Mouse (Mus musculus) frontal cortex, postnatal 10 days (tissue): ENCODE data around the gene Hdgfl2.
A peak's percentile ranks its signal among the peaks of the same experiment; 100 is the strongest.

Experiments
- DNase-seq, 2 experiments: peaks; one replicate each; pipeline ENCODE4 v3.0.0; 2022; ENCODE audit warnings: low spot score in 2 of 2, mixed read lengths in 1 of 2

Gene Hdgfl2

DNA sequence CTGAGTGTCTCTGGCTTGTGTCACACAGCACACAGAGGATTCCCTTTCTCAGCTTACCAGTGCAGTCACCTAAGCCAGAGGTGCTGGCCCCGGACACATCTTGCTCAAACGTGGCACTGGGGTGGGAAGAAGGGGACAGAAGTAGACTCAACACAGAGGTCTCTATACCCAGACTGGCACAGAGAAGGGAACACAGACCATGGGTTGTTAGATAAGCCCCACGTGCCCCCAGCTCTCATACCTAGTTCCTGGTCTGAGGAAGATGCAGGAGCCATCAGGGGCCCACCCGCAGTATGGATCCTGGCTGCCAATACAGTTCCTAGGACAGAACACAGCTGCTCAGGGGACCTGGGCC is 45.8 kb downstream of the Hdgfl2 start:
- DNase-seq = no peak

- DNase-seq = no peak
These were observed 46.7 kb downstream of the Hdgfl2 start for GRCm38 (mm10) chr17:56126175-56126574.

DNA sequence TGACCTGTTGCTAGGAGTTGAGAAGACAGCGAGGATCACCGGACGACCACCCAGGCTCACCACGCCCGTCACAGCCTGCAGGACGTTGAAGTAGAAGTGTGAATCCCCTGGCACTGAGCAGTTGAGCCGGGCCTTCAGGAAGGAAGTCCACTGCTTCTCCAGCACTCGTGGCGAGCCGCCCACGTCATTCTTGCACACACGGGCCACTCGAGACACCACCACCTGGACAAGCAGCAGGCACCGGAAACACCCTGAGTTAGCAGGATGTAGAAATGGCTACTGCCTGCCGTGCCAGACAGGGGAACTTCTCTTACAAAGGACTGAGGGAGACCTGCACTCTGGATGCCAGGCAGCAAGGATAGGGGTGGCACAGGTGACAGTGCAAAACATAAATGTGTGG is 48.8 kb downstream of the Hdgfl2 start:
- no peak for DNase-seq

- DNase-seq = no peak
These were observed 51.7 kb downstream of the Hdgfl2 start for GRCm38 (mm10) chr17:56131136-56131535.

DNA sequence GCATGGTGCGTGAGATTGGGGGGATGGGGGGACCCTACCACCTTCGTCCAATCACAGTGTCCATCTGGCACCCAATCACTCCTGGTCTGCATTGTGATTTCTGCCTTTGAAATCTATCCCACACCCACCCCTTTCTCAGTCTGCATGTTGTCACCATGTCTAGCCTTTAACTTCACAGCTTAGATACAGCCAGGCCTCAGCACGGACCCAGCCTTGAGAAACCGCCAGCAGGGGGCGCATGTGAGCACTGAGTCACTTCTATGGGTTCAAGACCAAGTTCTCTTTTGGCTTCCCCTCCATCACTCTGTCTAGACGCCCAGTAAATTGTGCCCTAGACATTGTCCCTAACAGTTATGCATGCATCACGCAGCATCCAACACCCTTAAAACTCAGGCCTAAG is 52.4 kb downstream of the Hdgfl2 start:
- DNase-seq = no peak

DNA sequence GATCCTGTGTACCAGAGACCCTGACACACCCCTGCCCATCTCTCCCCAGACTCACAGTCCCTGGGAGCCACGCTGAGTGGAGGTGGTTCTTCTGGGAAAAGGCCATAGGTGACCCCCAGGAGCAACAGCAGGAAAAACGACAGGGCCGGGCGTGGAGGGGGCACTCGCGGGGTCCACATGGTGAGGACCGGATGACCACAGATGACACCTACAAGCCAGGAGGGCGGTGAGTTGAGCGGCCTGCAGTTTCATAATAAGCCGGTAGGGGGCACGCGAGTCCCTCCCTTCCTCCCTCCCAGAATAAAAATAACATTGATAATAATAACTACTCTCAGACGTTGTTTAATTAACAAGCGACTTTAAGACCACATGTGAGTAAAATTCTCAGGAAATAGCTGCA is 53.2 kb downstream of the Hdgfl2 start:
- no peak for DNase-seq

DNA sequence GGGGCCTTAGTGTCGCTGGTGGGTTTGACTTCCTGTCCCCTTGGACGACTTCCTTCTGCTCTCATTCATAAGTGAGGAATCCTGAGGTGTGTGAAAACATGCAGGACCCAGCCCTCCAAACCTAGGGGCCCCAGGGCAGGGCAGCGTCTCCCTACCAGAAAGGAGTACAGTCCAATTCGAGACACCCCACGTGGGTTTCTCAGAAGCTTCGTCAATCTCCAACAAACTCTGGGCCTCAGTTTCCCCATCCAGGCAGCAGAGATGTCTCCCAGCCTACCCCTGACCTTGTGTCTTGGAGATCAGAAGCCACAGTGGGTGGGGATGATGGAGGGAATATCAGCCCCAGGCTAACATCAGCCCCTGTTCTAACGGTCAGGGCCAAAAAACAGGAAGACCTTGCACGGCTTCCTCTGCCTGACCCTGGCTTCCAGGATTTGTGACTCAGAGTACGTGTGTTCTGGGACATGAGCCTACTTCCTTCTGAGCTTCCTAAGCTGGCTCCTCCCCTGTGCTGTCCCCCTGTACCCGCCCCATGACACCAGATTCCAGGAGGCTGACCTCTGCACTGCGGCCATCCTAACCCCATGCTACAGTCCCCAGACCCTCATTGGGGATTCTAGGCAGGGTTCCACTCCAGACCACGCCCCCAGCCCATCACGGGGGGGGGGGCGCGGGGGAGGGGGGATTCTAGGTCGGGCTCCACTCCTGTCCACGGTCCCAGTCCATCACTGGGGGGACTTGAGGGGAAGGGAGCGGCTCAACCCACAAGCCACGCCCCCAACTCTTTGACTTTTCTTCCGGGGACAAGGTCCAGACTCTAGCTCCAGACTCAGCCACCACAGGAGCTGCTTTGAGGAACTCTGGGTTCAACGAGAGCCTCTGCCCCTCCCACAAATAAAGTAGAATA is 54.3 kb downstream of the Hdgfl2 start:
- DNase-seq = no peak

DNA sequence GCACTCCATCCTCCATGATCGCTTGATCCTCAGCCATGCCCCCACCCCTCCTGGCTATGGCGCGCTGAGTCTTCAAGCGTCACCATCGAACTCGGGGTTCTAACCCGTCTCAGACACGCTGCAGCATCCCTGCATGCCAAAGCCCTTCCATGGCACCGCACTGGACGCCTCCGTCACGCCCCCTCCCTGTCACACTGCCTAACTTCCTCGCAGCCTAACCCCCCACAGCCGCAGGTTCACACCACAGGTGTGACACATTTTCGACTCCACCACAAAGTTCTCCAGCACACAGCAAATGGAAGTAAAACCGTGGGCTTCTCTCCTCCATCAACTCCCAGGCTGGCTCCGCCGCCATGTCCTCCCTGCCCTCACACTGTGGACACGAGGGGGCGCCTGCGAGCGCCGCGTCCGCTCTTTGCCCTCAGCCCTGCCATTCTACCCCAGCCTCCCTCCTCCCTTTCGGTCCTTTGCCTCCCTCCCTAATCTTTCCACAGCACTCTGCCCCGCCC is 55.1 kb downstream of the Hdgfl2 start:
- DNase-seq = peak in 1 of 2 experiments; percentile 55

DNA sequence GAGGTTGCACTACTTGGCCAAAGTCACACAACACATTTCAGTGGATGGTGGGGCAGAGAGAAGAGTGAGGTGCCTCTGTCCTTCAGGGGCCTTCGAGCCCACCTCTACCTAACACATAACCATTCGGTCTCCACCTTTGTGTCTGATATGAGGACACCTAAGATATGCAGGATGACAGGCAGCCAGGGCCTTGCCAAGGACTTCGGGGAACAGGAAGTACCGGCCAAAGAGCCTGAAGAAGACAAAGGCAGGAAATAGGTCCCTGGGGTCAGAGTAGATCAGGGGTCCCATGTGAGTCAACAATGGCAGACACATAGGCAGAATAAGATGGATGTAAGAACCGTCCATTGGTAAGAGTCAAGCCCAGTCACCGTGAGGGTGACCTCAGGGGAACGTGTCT is 57.1 kb downstream of the Hdgfl2 start:
- DNase-seq = no peak

- DNase-seq = no peak
These were observed 58.6 kb downstream of the Hdgfl2 start for GRCm38 (mm10) chr17:56137839-56138613.

DNA sequence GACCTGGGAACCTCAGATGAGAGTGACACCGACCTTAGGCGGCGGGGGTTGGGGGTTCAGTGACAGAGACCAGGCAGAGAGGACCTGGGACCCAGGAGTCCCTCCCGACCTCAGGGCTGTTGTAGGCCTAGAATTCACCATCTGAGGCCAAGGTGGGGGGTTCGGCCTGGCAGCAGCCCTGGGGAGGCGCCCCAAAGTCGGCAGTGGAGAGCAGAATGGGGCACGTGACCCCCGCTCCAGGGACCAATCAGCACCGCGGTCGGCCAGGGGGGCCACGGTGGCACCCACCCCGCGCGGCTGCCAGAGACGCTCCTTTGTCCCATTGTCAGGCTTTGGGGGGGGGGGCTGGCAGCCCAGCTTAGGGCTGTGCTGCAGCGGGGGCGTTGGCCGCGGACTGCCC is 59.9 kb downstream of the Hdgfl2 start:
- no peak for DNase-seq

- peak in 1 of 2 experiments; percentile 79 for DNase-seq
These were observed 60.6 kb downstream of the Hdgfl2 start, which contains the start of gene Sema6b for GRCm38 (mm10) chr17:56139858-56140595. TSS of gene Sema6b (minus strand) at chr17:56140343.

GRCm38 (mm10) chr17:56141702-56142605 is 62.5 kb downstream of the Hdgfl2 start:
- peak in 1 of 2 experiments; percentile 62 for DNase-seq

DNA sequence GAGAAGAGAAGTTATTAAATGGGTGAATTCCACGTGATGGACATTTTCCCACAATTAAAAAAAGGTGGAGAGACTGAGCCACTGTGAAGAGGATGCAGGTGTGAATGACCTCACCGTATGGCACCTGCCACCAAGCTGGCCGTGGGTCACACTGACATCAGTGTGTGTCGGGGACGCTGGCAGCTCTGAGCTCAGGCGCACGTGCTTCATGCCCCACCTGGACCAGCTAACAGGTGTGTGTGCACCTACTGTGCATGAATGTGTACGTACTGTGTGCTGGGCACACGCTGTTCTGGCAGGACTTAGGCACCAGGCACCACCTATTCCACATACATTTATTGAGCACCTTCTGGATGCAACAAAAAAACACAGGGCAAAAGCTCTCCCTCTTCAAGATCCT is 65.1 kb downstream of the Hdgfl2 start:
- DNase-seq = no peak

DNA sequence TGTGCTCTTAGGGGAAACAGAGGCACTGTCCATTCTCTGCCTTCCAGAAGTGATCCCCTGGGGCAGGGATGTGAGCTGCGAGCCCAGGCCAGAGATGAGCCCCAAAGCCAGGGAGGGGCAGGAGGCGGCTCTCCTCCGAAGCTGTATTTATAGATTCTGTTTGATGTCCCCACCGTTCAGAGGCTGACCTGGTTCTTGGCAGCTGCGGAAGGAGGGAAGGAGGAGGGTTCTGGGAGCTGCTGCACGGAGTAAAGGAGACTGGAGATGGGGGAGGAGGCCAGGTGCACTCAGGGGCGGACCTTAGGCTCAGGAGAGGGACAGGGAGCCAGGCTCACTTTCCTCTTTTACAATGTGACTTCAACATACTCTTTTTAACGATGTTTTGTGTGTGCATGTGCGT is 66.7 kb downstream of the Hdgfl2 start:
- no peak for DNase-seq

DNA sequence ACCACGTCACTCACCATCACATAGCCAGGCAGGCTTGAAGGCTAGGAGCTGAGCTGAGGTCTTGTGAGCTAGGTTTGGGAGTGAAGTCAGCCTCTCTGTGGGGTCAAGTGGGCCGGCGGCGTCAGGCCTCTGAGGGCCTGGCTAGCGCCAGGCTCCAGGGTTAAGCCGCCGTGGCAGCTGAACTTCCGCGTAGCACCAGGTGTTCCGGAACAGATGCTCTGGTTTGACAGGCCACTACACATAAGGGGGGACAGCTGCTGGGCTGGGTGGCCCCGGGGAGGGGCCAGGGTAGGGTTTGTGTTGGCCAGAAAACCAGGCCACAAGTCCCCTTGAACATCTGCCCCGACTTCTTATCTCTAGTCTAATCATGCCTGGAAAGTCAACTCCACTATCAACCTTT is 68.0 kb downstream of the Hdgfl2 start:
- no peak for DNase-seq

DNA sequence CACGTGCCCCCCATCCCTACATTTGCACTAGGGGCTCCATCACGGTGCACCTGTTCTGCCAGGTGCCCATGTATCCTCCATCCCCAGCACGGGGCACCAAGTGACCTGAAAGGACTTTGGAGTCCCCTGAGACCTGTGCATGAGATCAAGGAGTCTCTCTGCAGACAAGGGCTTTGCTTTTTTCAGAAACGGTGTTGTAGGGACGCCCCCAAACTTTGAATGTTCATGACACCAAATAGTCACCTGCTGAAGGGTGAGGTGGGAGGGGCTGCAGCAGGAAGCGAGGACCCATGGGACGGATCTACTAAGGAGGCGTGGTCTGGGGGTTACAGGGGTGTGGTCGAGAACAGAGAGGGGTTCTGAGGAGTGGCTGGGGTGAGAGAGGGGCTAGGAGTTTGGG is 68.8 kb downstream of the Hdgfl2 start:
- no peak for DNase-seq

DNA sequence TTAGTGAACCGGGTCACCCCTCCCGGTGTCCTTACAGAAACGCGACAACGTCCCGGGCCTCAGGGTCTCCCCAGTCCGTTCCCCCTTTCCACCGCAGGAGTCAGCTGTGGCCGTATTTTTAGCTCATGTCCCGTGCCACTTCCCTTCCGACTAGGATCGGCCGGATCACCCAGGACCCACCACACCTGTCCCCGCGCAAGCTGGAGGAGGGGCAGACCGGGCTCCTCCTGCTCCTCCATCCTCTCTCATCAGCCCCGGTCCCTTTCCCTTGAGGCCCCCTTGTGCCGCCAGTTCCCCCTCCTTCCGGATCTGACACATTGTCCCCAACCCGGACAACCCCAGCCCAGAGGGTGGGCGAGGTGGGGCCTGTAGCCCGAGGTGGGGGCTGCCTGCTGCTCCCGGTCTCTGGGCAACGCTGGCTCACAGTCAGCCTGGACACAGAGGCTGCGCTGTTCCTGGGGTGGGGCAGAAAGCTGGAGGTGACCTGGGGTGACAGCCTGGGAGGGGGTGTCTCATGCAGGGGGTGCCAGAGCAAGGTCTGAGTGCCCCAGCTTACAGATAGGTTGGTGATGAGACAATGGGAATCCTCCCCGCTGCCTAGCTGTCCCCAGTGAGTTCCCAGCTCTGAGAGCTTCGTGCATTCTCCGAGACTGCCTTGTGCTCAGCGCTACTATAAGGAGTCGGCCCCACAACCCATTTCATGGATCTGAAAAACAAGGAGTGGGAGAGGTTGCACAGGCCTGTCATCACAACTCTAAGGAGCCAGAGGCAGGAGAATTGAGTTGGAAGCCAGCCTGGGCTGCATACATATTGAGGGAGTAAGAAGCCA is 69.6 kb downstream of the Hdgfl2 start:
- no peak for DNase-seq

DNA sequence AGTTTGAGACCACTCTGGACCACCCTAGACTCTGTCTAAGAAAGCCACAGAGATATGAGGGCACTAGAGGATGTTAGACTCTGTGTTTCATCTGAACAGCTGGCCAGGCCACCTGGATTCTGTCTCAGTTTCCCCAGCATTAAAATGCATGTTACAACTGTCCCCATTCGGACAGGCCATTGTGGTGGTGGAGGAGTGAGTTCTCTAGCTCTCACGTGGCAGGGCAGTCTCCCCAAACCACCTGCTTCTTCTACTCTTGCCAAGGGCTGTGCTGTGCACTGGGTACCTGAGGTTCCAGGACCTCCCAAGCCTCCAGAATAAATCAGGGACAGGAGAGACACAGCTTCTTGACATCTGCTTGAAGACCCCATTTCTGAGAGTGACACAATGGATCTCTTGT is 70.5 kb downstream of the Hdgfl2 start:
- no peak for DNase-seq
